Mouse (Mus musculus): ENCODE data around the gene Agtrap.
A peak's percentile ranks its signal among the peaks of the same experiment; 100 is the strongest.
"Not testable (repeated sequence)": the region's sequence is repeated elsewhere in the genome, so short reads cannot be mapped to it uniquely, and the experiment has no call there.

Gene Agtrap

DNA sequence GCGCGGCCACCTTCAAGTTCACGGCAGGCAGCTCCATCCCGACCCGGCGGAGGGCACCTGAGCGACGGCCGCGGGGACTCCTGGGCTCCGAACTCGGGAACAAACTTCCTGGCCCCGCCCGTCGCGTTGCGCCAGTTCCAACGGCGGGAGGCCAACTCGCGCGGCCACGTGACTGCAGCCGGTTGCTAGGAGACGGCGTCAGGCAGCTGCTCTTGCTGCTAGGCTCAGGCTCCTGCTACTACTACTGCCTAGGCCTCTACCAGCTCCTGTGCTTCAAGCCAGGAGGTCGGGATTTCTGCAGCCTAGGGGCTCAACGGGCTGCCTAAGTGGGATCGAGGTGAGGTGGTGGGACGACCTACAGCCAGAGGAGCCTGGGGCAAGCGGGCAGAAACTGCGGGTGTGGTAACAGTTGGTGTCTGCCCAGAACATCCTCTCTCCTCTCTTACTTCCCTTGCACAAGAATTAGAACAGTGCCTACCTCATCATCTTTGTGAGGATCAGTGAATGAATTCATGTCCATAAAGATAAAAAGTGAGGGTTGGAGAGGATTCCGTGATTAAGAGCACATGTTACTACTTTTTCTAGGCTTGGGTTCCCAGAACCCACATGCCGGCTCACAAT is at the start of gene Agtrap:
Agtrap (minus strand) TSS at position 125 of the 621 bp plus-strand sequence.
- peak; percentile 94 for DNase-seq (ENCODE audit: low read depth, low spot score)

DNA sequence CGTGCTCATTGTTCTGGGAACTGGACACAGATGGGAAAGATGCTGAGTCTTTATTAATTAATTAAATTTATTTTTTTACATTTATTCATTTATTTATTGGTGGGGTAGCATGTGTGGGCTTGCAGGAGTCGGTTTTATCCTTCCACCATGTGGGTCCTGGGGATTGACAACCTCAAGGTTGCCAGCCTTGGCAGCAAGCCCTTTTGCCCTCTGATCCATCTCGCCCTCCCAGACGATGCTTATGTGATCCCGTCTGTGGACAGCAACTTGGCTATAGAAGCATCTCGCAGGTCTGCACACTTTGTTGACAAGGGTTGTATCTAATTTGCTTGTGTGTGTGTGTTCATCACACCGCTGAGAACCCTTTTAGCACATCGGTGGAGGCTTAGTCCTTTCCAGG is 49.7 kb upstream of the Agtrap start:
- DNase-seq (ENCODE audit: low read depth, low spot score), result no peak

DNA sequence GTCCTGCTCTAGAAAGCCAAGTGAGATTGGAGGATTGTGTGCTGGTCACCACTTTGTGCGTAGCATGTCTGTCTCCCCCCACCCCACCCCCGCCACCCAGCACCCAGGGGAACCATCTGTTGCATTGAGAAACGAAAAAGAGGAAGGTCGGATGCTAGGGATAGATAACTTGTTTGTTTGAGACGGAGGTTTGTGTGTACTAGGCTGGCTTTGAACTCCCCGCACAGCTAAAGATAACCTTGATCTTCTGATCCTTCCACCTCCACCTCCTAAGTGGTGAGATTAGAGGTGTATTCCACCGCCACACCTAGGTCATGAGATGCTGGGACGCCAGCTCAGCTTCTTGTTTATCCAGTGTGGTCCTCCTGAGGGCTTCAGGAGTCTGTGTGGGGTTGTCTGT is 47.2 kb upstream of the Agtrap start:
- DNase-seq (ENCODE audit: low read depth, low spot score), result no peak

- peak; percentile 38 for DNase-seq (ENCODE audit: low read depth, low spot score)
These were observed 43.8 kb upstream of the Agtrap start for GRCm38 (mm10) chr4:148131497-148132081.

DNA sequence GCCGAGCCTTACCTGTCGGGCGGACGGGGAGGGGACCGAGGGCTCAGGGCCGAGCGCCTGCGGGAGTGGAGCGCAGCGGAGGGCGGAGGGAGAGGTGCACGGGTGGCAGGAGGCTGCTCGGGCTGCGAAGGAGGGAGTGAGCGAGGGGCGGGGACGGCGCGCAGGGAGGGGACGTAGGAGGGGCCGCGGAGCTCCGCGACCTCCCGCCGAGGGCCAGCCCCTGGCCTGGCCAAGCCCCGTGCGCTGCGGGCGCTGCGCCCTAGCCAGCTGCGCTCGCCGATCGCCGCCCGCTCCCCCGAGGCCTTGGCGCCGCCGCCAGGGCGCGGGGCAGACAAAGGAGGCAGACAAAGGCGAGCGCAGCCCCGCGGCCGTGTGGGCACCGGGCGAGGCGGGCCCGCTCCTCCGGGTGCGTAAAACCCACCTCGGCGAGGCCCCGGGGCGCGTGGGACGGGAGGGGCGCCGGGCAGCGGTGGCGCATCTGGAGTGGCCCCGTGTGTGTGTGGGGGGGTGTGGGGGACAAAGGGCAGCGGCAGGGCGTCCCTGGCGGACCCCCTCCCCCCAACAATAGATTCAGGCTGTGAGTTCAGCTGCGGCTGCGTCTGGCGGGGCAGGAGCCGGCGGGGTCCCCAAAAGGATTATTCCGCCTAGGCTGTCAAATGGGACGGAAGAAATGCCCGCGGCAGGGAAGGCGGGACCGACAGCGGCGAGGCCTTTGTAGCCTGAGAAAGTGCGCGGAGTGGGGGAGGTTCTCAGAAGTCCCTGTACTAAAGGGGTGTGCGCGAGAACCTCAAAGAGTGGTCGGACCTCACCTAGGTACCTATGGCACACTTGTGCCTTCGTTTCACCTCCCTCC is 43.0 kb upstream of the Agtrap start, which contains the start of gene Draxin:
Draxin (minus strand) TSS at position 138 of the 853 bp plus-strand sequence.
- DNase-seq (ENCODE audit: low read depth, low spot score), result peak; percentile 67

DNA sequence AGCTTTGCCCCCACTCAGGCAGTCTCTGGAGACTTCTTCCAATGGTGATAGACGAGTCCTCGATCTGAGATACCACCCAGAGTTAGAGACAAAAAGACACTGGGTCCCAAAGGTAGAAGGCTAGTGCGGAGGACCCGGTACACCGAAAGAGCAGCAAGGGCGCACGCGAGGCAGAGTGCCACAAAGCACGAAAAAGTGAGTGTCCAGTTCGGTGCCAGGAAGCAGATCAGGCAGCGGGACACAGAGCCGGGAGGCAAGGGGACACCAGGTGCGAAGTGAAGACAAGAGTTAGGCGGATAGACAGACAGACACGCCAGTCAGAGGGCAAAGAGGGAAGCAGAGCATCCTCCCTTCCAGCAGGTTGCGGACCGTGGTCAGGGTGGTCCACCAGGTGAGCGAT is 42.3 kb upstream of the Agtrap start, which contains the start of gene Mad2l2:
Mad2l2 (plus strand) TSS at position 252 of the 400 bp plus-strand sequence.
- DNase-seq (ENCODE audit: low read depth, low spot score), result no peak

DNA sequence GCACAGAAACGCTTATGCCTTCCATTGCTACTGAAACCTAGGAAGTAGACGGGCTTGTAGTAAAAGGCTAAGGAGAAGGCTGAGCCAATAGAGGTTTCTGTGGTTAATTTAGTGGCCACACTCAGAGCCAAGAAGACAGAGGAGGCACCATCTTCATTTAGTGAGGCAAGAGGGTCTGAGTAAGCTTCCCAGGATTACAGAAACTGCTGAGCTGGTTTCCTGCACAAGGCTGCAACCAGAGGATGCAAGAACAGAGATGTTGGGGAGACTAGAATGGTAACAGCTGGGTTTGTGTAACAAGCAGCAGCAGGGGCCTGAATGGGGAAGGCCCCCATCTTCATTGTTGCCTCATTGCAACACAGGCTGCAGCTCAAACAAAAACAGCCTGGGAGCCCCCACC is 40.8 kb upstream of the Agtrap start:
- DNase-seq (ENCODE audit: low read depth, low spot score), result no peak

GRCm38 (mm10) chr4:148128241-148128640 is 40.4 kb upstream of the Agtrap start:
- DNase-seq (ENCODE audit: low read depth, low spot score), result no peak

DNA sequence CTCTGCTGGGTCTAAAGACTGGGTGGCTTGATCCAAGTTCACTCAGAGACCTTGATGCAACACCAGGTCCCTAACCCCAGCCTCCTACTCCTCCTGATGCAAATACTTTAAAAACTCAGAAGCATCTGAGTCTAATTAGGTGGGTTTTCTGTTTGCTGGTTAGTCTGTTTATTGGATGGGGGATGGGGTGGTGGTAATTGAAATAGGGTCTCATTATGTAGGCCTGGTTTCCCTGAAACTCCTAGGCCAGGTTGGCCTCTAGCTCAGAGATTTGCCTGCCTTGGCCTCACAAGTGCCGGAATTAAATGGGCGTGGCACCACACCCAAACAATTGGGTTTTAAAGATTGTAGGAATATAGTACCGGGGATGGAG is 34.8 kb upstream of the Agtrap start:
- no peak for DNase-seq (ENCODE audit: low read depth, low spot score)

DNA sequence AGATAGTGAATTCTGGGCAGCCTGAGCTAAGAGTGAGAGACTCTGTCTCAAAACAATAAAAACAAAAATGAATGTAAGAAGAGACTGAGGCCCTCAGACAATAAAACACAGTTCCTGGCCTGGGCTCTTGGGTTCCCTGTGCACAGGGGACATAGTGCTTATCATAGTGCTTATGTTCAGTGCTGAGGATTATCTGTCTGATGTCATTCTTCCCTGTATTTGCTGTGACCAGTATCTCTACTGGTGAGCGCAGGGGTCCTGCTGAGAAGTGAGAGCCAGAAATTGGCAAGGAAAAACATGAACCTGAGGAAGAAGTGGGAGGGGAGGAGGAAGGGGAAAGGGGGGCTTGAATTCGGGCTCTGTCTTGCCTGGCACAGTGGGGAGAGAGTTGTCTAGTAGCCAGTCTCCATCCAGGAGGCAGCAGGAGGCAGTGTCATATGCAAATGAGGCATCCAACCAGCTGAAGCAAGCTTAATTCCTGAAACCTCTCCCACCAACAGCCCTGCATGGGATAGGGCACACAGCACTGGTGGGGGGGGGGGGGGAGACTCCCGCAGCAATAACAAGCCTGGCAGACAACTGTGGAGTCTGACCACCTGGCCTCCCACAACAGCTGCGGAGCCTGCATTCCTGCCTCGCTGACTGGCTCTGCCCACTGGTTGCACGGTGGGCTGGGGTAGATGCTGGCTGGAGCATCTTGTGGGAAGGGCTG is 34.3 kb upstream of the Agtrap start:
- peak; percentile 60 for DNase-seq (ENCODE audit: low read depth, low spot score)

- DNase-seq (ENCODE audit: low read depth, low spot score), result no peak
These were observed 33.5 kb upstream of the Agtrap start for GRCm38 (mm10) chr4:148121362-148121761.

- no peak for DNase-seq (ENCODE audit: low read depth, low spot score)
These were observed 32.7 kb upstream of the Agtrap start for GRCm38 (mm10) chr4:148120555-148120954.

GRCm38 (mm10) chr4:148119578-148119977 is 31.7 kb upstream of the Agtrap start:
- DNase-seq (ENCODE audit: low read depth, low spot score), result not testable (repeated sequence)

- DNase-seq (ENCODE audit: low read depth, low spot score), result peak; percentile 78
These were observed 29.6 kb upstream of the Agtrap start for GRCm38 (mm10) chr4:148117392-148117791.

DNA sequence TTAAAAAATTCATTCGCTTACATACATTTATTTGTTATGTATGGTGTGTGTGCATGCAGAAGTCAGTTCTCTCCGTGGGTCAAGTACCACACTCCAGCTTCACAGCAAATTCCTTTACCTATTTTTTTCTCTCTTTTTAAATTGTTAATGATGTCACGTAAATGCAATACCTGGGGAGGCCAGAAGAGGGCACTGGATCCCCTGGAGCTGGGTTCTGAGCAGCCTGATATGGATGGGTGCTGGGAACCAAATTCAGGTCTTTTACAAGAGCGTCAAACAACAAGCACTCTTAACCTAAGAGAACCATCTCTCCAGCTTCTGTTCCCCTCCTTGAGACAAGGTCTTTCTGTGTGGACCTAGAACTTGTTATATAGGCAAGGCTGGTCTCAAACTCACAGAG is 28.8 kb upstream of the Agtrap start:
- DNase-seq (ENCODE audit: low read depth, low spot score), result peak; percentile 84

DNA sequence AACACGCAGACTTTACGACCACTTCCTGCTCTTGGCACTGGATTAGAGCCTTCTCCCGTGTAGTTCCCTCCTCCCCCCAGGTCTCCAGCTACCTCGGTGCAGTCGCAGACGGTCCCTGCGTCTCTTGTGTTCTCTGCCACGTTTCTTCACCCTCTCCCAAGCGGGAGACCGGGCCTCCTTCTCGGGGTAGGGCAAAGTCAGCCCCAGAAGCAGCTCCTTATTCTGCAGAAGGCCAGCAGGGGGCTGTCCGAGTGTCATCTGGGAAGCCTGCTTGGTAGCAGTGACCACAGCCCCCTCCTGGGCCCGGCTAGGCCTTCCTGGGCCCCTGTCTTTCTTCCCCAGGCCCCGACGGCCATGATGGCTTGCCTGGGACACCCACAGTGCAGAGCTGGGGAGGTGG is 27.6 kb upstream of the Agtrap start:
- DNase-seq (ENCODE audit: low read depth, low spot score), result peak; percentile 37

DNA sequence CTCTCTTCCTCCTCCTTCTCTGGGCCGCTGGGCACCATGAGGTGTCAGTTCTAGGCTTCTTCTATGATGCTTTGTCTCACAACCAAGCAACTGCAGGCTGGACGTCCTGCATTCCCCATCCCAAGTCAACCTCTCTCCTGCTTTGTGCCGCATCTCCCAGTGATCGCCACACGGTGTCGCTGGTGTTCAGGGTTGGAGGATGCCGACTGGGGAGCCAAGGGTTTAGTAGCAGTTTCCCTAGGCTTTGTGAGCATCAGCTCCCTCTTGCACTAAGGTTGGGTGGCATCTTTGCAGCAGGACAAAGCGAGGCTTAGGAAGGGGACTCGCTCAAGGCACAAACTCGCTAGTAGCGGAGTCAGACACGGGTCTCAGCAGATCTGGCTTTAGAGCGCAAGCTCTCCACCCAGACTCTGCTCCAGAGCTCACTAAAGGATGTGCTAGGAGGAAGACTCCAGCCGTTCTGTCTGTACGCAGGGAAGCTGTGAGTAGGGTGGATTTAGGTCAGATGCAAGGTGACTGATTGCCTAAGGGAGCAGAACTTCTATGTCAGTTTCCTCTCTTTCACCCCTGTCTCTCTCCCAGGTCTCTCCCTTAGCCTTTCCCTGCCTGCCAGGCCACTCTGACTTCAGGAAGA is 27.0 kb upstream of the Agtrap start:
- DNase-seq (ENCODE audit: low read depth, low spot score), result peak; percentile 85

- DNase-seq (ENCODE audit: low read depth, low spot score), result no peak
These were observed 24.7 kb upstream of the Agtrap start for GRCm38 (mm10) chr4:148112519-148112918.

DNA sequence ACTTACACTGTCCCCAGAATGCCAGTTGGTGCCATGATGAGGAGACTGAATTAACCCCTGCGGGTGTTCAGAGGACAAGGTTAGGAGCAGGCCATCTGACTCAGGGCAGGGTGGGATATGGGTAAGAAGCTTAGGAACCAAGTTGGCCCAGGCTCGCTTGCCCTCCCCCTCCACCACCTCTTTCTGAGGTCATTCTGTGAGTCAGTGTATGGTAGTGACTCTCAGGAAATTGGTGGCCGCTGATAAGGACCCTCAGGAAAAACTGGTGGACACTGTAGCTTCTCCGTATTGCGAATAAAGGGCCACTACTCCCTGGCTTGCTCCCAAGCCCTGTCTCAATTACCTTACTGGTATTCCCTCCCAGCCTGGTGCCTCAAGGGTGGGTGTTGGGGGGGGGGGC is 21.4 kb upstream of the Agtrap start:
- DNase-seq (ENCODE audit: low read depth, low spot score), result no peak

DNA sequence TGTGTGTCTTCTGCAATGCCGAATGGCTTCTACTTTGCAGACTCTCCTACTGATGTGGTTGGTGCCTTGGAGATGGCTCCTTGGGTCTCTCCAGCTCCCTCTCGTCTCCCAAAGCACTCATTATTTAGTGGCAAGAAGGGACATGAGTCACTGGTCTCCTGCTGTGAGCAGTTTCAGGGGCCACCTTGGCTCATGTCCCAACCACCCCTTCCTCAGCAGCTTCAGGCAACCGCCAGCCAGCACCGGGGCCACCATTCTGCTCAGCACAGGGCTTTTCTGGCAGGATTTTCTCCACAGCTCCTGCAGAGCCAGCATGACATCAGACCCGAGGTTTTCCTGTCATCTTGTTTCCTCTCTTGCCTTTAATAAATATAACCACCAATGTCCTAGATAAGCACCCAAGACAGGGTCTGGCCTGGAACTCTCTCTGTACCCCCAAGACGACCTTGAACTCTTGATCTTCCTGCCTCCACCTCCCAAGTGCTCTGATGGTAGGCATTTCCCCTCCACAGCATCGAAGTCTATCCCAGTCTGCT is 20.8 kb upstream of the Agtrap start:
- DNase-seq (ENCODE audit: low read depth, low spot score), result no peak

- DNase-seq (ENCODE audit: low read depth, low spot score), result peak; percentile 20
These were observed 19.9 kb upstream of the Agtrap start for GRCm38 (mm10) chr4:148107621-148108291.
